Mouse (Mus musculus) layer of hippocampus, adult 2 months (tissue): ENCODE results near the gene Emc9. TPM values are rescaled to one million over a fixed set of nuclear protein-coding genes. Genes with fewer than 3 reads are reported as not detected.
A peak's percentile ranks its signal among the peaks of the same experiment; 100 is the strongest.

Source experiments
- DNase-seq, 2 experiments: peaks; one replicate each; pipeline ENCODE4 v3.0.0; 2022; ENCODE audit warnings: low spot score in 2 of 2
- H3K27ac ChIP-seq: fragments of 200-600 bp; 2 replicates; pipeline ENCODE4 v1.8.1; 2022
- H3K4me3 ChIP-seq: fragments of 200-600 bp; 2 replicates; pipeline ENCODE4 v1.8.1; 2022; ENCODE audit warnings: mild to moderate bottlenecking
- CTCF ChIP-seq: fragments of 200-600 bp; conservative IDR thresholded peaks from 2 replicates; pipeline ENCODE4 v1.8.1; 2022; ENCODE audit warnings: antibody characterized with exemption, mild to moderate bottlenecking, moderate library complexity
- total RNA-seq, 2 experiments: library from RNA; stranded (reverse); gene quantifications; 2 replicates each; pipeline ENCODE4 v1.2.3; 2021

Emc9 gene
- total RNA-seq, 2 experiments from 2014 or later = 43.5 to 49.7 TPM

DNA sequence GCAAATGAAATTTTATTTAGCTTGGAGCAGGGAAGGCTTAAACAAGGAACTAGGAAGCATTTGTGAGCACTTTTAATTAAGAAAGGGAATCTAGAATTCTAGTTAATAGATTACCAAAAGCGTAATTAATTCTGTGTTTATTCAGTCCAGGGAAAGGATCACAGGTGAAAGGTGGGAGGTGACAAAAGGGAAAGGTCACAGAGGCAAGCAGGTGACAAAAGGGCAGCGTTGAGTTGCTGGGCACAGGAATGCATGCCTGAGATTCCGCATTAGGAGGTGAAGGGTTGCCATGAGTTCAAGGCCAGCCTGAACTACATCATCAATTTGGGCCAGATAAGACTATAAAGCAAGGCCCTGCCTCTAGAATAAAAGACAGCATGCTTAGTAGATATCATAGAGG lies 17.6 kb downstream of the Emc9 start:
- H3K27ac ChIP-seq = no peak overlapping the region
- no peak overlapping the region for H3K4me3 ChIP-seq
- DNase-seq = no peak
- TF ChIP-seq CTCF = no peak

DNA sequence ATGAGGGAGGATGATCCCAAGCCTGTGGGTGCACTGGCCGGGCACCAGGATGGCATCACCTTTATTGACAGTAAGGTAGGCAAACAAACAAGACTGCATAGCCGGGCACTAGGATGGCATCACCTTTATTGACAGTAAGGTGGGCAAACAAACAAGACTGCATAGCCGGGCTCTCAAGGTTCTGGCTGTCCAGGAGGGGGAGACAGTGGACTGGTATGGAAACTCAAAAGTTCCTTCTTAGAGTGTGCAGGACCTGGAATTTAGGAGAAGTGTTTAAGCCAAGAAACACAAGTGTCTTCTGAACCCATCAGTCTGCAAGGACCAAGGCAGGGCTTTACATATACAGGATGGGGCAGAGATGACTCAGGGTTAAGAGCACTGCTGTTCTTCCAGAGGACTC lies 19.4 kb downstream of the Emc9 start:
- no peak overlapping the region for H3K4me3 ChIP-seq
- H3K27ac ChIP-seq = no peak overlapping the region
- peak; percentile 32 for TF ChIP-seq CTCF
- no peak for DNase-seq

DNA sequence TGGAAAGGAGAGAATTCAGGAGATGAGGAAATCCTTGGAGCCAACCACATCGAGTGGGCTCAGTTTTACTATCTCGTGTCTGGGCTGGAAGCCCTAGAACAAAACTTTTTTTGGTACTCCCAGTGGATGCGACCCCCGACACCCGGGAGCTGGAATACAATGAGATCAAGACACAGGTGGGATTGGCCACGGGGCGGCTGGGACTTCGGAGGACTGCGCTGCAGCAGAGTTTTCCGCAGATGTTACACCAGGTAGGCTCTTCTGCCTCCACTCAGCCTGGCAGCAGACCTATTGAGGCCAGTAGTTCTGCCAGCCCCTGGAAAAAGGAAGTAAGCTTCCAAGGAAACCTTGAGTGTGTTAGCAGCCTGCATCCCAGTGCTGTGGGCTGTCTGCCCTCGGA lies 21.9 kb downstream of the Emc9 start:
- no peak overlapping the region for H3K27ac ChIP-seq
- H3K4me3 ChIP-seq = no peak overlapping the region
- TF ChIP-seq CTCF = no peak
- DNase-seq = no peak

DNA sequence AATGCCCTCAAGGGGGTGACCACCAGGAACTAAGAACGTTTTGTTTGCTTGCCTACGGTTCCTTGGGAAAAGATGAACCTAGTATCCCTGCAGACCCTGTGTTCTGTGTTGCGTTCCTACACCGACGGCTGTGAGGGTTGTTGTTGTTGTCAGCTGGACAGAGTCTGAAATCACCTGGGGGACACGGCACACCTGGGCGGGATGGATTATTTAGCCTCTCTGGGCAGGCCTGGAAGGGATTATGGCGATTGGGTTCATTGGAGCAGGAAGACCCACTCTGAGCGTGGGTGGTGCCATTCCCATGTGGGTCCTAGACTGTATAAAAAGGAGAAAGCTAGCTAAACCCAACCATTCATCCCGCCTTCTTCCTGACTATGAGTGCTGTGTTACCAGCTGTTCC lies 23.2 kb downstream of the Emc9 start:
- DNase-seq = no peak
- no peak for TF ChIP-seq CTCF
- no peak overlapping the region; the same call in 1 of the 2 replicates for H3K4me3 ChIP-seq
- no peak overlapping the region for H3K27ac ChIP-seq

DNA sequence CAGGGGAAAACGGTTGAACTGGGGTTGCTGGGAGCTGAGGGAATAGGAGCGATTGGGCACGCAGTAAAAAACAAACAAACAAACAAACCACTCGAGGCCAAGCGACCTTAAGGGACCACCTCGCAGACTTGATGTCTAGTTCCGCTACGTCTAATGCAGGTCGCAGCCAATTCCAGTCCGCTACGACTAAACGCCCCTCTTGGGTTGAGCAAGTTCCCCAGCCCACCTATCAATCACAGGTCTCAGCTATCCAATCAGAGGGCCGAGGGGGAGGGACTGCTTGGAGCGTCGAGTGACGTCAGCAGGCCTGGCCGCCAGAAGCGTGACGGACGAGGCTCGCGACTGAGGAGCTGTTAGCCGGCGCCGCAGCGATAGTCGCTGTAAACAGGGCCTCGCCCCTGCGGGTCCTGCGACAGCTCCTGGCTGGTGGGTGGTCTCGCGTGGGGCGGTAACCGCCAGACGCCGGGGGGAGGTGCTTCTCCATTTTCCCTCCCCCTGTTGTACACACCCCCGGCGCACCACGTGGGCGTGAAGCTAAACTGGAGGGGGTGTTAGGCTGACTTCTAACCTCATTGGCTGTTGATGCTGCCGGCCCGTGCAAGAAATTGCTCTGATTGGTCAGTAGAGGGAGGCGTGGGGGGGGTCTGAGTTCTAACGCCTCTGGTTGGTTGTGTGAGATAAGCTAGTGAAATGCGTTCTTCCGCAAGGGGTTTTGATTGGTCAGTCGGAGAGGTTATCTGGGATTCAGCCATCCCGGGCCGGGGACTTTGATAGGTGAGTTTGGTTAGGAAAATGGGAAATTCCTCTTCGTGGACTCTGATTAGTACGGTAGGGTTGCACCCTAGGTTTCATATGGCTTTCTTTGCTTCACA lies 24.7 kb downstream of the Emc9 start, which contains the start of gene A730061H03Rik:
Gene A730061H03Rik, minus strand, starts transcription at position 205 of the 872 bp plus-strand sequence.
- Histone ChIP-seq H3K4me3 (peak within 1 kb of the TSS; percentile 88), H3K27ac (peak within 1 kb of the TSS; percentile 99)
- peak; percentile 98 to 99 for DNase-seq
- TF ChIP-seq CTCF = peak; percentile 34

DNA sequence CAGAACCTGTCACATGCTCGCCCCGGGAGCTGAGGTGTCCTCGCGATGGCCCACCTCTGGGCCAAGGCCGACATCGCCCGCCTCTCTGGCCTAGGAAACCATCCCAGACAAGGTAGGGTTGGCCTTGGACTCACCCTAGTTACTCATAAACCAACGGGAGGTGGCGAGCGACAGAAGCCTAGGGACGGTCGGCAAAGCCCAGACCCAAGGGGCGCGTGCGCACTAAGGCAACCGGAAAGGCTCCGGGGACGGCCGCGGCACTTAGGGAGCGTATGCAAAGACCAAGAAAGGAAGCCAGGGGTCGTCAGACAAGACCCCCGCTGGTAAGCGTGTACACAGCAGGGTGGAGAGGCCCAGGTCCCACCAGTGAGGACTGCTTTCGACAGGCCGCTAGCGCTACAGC lies 25.3 kb downstream of the Emc9 start, which contains the start of gene Dcaf11:
Gene Dcaf11, plus strand, starts transcription at position 208 of the 403 bp plus-strand sequence.
- peak; percentile 80 to 85 for DNase-seq
- peak; percentile 55 for TF ChIP-seq CTCF
- peak within 1 kb of the TSS; percentile 88 for H3K4me3 ChIP-seq

DNA sequence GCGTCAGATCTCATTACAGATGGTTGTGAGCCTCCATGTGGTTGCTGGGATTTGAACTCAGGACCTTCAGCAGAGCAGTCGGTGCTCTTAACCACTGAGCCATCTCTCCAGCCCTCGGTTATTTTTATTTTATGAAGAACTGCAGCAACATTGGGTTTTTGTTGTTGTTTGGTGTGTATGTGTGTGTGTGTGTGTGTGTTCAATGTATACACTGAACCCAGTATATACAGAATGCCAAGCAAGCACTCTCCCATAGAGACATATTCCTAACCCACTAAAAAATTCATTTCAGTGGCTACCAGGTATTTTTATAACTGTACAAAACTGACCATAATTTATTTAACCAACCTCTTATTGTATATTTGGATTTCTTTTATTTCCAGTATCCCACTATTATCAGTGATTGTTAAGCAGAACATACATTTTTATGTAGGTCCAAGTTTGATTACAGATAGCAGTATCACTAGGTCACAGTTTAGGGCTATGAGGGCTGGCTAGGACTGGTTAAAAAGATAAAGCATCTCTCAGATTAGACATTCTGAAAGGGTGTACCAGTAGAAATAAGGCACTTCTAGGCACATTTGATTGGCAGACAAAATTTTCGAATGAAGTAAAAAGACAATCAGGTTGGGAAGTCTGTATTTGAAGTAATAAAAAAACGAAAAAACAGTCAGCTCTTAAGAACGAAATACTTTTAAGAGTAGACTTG lies 26.2 kb downstream of the Emc9 start:
- peak; percentile 39 for TF ChIP-seq CTCF

More for the DNA sequence above, 25.3 kb downstream of the Emc9 start, which contains the start of gene Dcaf11:
- H3K27ac ChIP-seq = peak within 1 kb of the TSS; percentile 99

DNA sequence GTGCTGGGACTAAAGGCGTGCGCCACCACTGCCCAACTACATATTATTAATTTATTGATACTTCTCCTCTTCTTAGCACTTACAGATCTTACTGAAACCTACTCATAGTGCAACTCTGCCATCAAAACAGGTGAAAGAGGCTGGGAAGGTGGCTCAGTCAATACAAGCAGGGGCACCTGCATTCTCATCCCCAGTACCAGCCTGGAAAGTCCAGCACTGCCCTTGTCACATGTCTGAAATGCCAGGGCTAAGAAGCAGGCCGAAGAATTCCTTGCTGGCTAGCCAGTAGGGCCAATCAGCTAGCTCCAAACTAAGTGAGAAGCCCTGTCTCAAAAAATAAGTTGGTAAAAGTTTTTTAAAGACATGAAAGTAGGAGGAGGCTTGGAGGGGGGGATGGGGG lies 27.5 kb downstream of the Emc9 start:
- no peak overlapping the region for H3K4me3 ChIP-seq
- no peak for TF ChIP-seq CTCF
- 0 out of 2 replicates have a peak overlapping the region, but pooled peaks have one; percentile 24 for H3K27ac ChIP-seq
- DNase-seq = no peak

More for the DNA sequence above, 26.2 kb downstream of the Emc9 start:
- peak overlapping the region; percentile 88 for H3K4me3 ChIP-seq
- H3K27ac ChIP-seq = peak overlapping the region; percentile 99
- no peak for DNase-seq

DNA sequence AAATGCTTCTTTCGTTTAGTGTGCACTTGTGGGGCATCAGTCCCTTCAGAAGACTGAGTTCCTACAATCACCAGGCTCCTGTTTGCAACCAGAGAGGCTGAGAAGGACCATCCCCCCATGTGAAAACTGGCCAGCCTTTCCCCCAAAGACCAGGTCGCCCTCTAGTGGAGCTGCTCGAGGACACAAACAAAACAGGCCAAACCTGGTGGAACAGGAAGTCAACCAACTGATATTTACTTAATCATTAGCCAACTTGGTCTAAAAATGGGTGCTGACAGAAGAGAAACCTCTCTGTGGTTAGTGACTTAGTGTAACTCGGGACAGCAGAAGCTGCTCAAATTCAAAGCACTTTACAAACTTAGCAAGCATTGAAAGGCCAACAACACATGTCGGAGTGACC lies 28.1 kb downstream of the Emc9 start:
- DNase-seq = peak; percentile 69 to 80
- peak overlapping the region; percentile 24; the same call in 1 of the 2 replicates for H3K27ac ChIP-seq
- H3K4me3 ChIP-seq = no peak overlapping the region
- TF ChIP-seq CTCF = peak; percentile 90

DNA sequence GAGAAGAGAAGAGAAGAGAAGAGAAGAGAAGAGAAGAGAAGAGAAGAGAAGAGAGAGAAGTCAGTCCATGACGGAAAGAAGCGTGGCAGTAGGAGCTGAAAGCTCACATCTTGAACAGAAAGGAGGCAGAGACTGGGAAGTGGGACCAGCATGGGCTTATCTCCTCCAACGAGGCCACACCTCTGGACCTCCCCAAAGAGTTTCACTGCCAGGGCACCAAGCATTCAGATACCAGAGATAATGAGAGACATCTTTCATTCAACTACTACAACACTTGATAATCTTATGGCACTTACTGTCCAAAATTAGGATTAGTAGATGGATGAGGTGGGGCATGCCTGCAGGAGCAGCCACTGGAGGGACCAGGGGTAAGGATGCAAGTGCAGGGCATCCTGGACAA lies 29.3 kb downstream of the Emc9 start:
- H3K4me3 ChIP-seq = no peak overlapping the region
- no peak for TF ChIP-seq CTCF
- no peak overlapping the region for H3K27ac ChIP-seq
- no peak for DNase-seq

DNA sequence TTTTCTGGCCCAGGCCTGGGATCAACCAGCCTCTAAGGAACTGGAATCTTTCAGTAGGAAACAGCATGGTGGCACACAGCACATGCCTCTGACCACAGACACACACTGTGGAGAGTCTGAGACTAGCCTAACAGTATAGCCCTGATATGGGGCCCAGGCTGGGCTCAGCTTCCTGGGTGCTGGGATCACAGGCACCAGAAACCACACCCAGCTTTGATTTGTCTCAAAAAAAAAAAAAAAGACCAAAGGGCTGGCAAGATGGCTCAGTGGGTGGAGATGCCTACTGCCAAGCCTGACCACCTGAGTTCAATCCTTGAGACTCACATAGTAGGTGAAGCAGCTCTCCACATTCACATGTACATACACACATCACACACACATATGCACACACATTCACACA lies 30.5 kb downstream of the Emc9 start:
- Histone ChIP-seq H3K27ac (no peak overlapping the region), H3K4me3 (no peak overlapping the region)
- DNase-seq = no peak
- no peak for TF ChIP-seq CTCF

DNA sequence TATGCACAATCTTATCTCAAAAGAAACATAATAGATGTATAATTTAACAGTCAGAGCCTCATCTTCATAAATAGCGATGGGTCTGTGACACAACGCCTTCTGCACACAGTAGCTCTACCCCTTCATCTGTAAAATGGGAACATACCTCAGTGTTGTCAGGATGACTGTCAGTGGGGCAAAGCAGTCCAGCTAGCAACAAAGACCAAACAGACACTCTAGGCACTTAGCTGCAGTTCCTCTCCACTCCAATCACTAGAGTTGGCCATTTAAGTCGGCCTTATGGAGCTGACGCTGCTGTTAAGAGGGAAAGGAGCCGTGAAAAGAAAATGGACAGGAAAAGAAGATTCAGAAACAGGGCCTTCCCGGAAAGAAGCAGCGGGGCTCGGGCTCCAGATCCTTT lies 33.3 kb downstream of the Emc9 start:
- DNase-seq = no peak
- H3K4me3 ChIP-seq = no peak overlapping the region
- H3K27ac ChIP-seq = no peak overlapping the region
- TF ChIP-seq CTCF = no peak

DNA sequence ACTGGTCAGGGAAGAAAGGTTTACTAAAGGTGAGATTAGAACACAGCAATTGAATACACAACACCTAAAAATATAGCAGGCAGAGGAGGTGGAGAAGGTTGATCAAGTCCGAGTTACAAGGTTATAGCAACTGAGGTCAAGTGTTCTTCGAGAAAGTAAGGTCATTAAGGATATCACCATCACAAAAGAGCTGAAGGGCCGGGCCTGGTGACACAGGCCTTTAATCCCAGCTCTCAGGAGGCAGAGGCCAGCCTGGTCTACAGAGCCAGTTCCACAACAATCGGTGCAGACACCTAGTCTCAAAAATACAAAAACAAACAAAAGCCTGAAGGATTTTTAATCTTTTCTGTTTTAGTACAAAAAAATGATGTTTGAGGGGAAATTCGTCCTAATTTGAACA lies 33.8 kb downstream of the Emc9 start:
- no peak for TF ChIP-seq CTCF
- no peak overlapping the region for H3K27ac ChIP-seq
- no peak overlapping the region for H3K4me3 ChIP-seq
- DNase-seq = no peak

DNA sequence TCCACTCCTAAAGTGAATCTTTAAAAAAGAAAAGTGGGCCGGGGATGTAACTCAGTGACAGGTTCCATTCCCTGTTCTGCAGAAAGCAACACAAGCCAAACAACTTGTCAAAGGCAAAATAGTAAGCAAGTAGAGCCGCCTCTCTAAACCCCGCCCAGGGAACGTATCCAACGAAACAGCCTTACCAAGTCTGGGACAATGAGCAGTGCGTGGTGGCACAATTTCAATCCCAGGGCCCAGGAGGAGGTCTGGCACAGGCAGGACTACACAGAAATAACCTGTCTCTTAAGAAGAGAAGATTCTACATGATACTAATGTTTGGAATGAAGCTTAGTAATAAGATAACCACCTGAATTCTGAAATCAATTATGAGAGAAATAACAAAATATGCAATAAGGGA lies 34.9 kb downstream of the Emc9 start:
- no peak for DNase-seq
- TF ChIP-seq CTCF = 0 out of 2 replicates have a peak, but pooled peaks have one; percentile 0
- no peak overlapping the region for H3K4me3 ChIP-seq
- no peak overlapping the region for H3K27ac ChIP-seq
